Mouse (Mus musculus) bone marrow, adult 2 months (tissue): ENCODE measurements around the gene Ndufa7.

Source experiments
- CTCF ChIP-seq: fragments of 200-500 bp; IDR thresholded peaks from 2 replicates; pipeline ENCODE4 v1.5.1; 2011; ENCODE audit warnings: low read length, control low read depth; ENCODE audit not compliant: control insufficient read depth, insufficient read depth
- POLR2A ChIP-seq: fragments of 200-500 bp; IDR thresholded peaks from 2 replicates; pipeline ENCODE4 v1.6.1; 2011; ENCODE audit warnings: low read depth, mild to moderate bottlenecking, control low read depth, low read length, borderline replicate concordance; ENCODE audit not compliant: control insufficient read depth

DNA sequence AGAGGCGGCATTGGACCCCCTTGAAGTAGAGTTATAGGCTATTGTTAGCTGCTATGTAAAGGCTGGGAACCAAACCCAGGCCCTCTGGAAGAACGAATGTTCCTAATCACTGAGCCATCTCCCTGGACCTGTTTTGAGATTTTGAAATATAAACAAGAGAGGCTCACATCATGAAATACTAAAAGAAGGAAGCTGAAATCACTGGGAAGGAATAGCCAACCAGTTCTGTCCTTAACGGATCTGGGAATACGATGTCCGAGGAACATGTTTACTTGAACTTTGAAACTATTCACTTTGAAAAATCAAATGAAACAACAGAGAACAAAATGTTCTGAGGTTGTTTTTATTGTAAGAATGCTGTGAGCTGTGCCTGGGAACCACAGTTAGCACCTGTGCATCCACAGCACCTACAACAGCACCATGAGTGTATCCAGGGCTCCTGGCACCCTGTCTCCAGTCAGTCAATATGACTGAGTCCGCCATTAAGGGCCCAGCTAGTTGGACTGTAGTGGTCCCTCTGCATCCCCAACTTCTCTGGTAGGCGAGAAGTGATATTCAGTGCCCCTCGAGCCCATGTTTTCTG is 49.7 kb upstream of the Ndufa7 start:
- TF ChIP-seq POLR2A (no peak), CTCF (no peak)
